Mouse (Mus musculus) limb, embryonic 11.5 days (tissue): ENCODE measurements around the gene Pcbp1. TPM values are rescaled to one million over a fixed set of nuclear protein-coding genes. Genes with fewer than 3 reads are reported as not detected.

Experiments used
- ATAC-seq: fragments of 200-750 bp; cut with Nextera tagmentation; 2 replicates; pipeline ENCODE4 v1.8.0; 2017; ENCODE audit warnings: low read depth; ENCODE audit not compliant: insufficient number of reproducible peaks, low FRiP score, low TSS enrichment
- DNase-seq: peaks from one replicate; pipeline ENCODE4 v3.0.0-alpha.2; 2015; ENCODE audit warnings: low spot score
- H3K27ac ChIP-seq: fragments of 300-500 bp; sonication (generic); replicated peaks from 2 replicates; pipeline ENCODE4 v1.5.1; 2014; ENCODE audit warnings: low read depth, mild to moderate bottlenecking, low read length
- H3K27me3 ChIP-seq: fragments of 300-500 bp; sonication (generic); 2 replicates; pipeline ENCODE4 v1.6.1; 2014; ENCODE audit warnings: mild to moderate bottlenecking, low read length, mixed read lengths; ENCODE audit not compliant: control insufficient read depth, insufficient read depth
- H3K36me3 ChIP-seq: fragments of 300-500 bp; sonication (generic); 2 replicates; pipeline ENCODE4 v1.6.1; 2014; ENCODE audit warnings: mild to moderate bottlenecking, low read length, moderate library complexity, mixed read lengths; ENCODE audit not compliant: control insufficient read depth, insufficient read depth
- H3K4me1 ChIP-seq: fragments of 300-500 bp; sonication (generic); 2 replicates; pipeline ENCODE4 v1.6.1; 2014; ENCODE audit warnings: low read length, mixed read lengths; ENCODE audit not compliant: control insufficient read depth, insufficient read depth
- H3K4me2 ChIP-seq: fragments of 300-500 bp; sonication (generic); 2 replicates; pipeline ENCODE4 v1.6.1; 2014; ENCODE audit warnings: low read depth, mild to moderate bottlenecking, moderate library complexity; ENCODE audit not compliant: severe bottlenecking
- H3K4me3 ChIP-seq: fragments of 300-500 bp; sonication (generic); 2 replicates; pipeline ENCODE4 v1.5.1; 2014; ENCODE audit warnings: low read depth, low read length
- H3K9ac ChIP-seq: fragments of 300-500 bp; sonication (generic); 2 replicates; pipeline ENCODE4 v1.6.1; 2014; ENCODE audit warnings: mild to moderate bottlenecking, low read length
- H3K9me3 ChIP-seq: fragments of 300-500 bp; sonication (generic); 2 replicates; pipeline ENCODE4 v1.6.1; 2016; ENCODE audit warnings: low read length; ENCODE audit not compliant: control insufficient read depth
- WGBS: fragments of 180-500 bp; shearing (Covaris S2); extraction: QIAGEN DNeasy Blood & Tissue Kit; methylation state at CpG from one replicate; pipeline ENCODE4 v1.1.7; 2014; 5-methylcytosine and 5-hydroxymethylcytosine counted together
- polyA plus RNA-seq: library from polyadenylated mRNA; unstranded; fragments of >200 nt; fragmentation: Nextera tagmentation; extraction: Ambion mirVana; gene quantifications from 2 replicates; pipeline ENCODE4 v1.2.1, GENCODE M21; 2014

Gene Pcbp1
- polyA plus RNA-seq, 1 experiment from 2014 or later = 499 TPM

- ATAC-seq = no peak
- H3K36me3 ChIP-seq = 0 out of 2 replicates have a peak, but pooled peaks cover 2% of the 10 kb centered on the region
- H3K4me2 ChIP-seq = no peak overlapping the region
- WGBS = 65% methylated on average over 3 of the region's 3 CpGs
- no peak for DNase-seq
- no peaks in the 10 kb centered on the region for H3K27me3 ChIP-seq
- no peaks in the 10 kb centered on the region for H3K4me1 ChIP-seq
- H3K9ac ChIP-seq = no peak overlapping the region
- H3K27ac ChIP-seq = no peak overlapping the region
- no peaks in the 10 kb centered on the region for H3K9me3 ChIP-seq
- H3K4me3 ChIP-seq = no peak overlapping the region
These were observed 6.3 kb downstream of the Pcbp1 start for GRCm38 (mm10) chr6:86519767-86520345.

GRCm38 (mm10) chr6:86516021-86516420 is 10.1 kb downstream of the Pcbp1 start:
- WGBS = 79% methylated on average over 1 of the region's 1 CpGs
- ATAC-seq = no peak
- Histone ChIP-seq H3K36me3 (0 out of 2 replicates have a peak, but pooled peaks cover 1% of the 10 kb centered on the region), H3K27me3 (no peaks in the 10 kb centered on the region), H3K27ac (no peak overlapping the region), H3K4me2 (no peak overlapping the region), H3K4me3 (no peak overlapping the region), H3K9ac (no peak overlapping the region), H3K4me1 (no peaks in the 10 kb centered on the region), H3K9me3 (no peaks in the 10 kb centered on the region)
- DNase-seq = no peak

- DNase-seq = no peak
- WGBS = 93% methylated on average over 4 of the region's 4 CpGs
These were observed 12.8 kb downstream of the Pcbp1 start for GRCm38 (mm10) chr6:86513296-86513695.

GRCm38 (mm10) chr6:86510979-86511378 is 15.1 kb downstream of the Pcbp1 start:
- DNase-seq (no peak), ATAC-seq (no peak)
- no peaks in the 10 kb centered on the region for H3K36me3 ChIP-seq
- no peaks in the 10 kb centered on the region for H3K27me3 ChIP-seq
- no peaks in the 10 kb centered on the region for H3K4me1 ChIP-seq
- H3K9ac ChIP-seq = no peak overlapping the region
- no peak overlapping the region for H3K4me2 ChIP-seq
- no peaks in the 10 kb centered on the region for H3K9me3 ChIP-seq
- WGBS = 78% methylated on average over 4 of the region's 4 CpGs
- H3K4me3 ChIP-seq = no peak overlapping the region
- no peak overlapping the region for H3K27ac ChIP-seq

More at GRCm38 (mm10) chr6:86513296-86513695, 12.8 kb downstream of the Pcbp1 start:
- no peak overlapping the region for H3K27ac ChIP-seq
- H3K36me3 ChIP-seq = no peaks in the 10 kb centered on the region
- no peak overlapping the region for H3K4me2 ChIP-seq
- H3K9ac ChIP-seq = no peak overlapping the region
- no peak overlapping the region for H3K4me3 ChIP-seq
- no peaks in the 10 kb centered on the region for H3K4me1 ChIP-seq
- no peaks in the 10 kb centered on the region for H3K9me3 ChIP-seq
- no peak for ATAC-seq
- no peaks in the 10 kb centered on the region for H3K27me3 ChIP-seq

- Histone ChIP-seq H3K9me3 (no peaks in the 10 kb centered on the region), H3K9ac (no peak overlapping the region), H3K36me3 (no peaks in the 10 kb centered on the region), H3K4me2 (no peak overlapping the region), H3K27ac (no peak overlapping the region), H3K27me3 (no peaks in the 10 kb centered on the region), H3K4me1 (no peaks in the 10 kb centered on the region), H3K4me3 (no peak overlapping the region)
- 75% methylated on average over 3 of the region's 3 CpGs for WGBS
- ATAC-seq (no peak), DNase-seq (no peak)
These were observed 16.3 kb downstream of the Pcbp1 start for GRCm38 (mm10) chr6:86509866-86510200.

- 86% methylated on average over 4 of the region's 4 CpGs for WGBS
- Histone ChIP-seq H3K9me3 (no peaks in the 10 kb centered on the region), H3K27ac (no peak overlapping the region), H3K9ac (no peak overlapping the region), H3K4me3 (no peak overlapping the region), H3K4me2 (no peak overlapping the region), H3K36me3 (no peaks in the 10 kb centered on the region), H3K4me1 (no peaks in the 10 kb centered on the region), H3K27me3 (no peaks in the 10 kb centered on the region)
- no peak for DNase-seq
- ATAC-seq = no peak
These were observed 16.8 kb downstream of the Pcbp1 start for GRCm38 (mm10) chr6:86509194-86509865.

GRCm38 (mm10) chr6:86508736-86509135 is 17.4 kb downstream of the Pcbp1 start:
- Histone ChIP-seq H3K4me1 (no peaks in the 10 kb centered on the region), H3K9ac (no peak overlapping the region), H3K27me3 (no peaks in the 10 kb centered on the region), H3K9me3 (no peaks in the 10 kb centered on the region), H3K27ac (no peak overlapping the region), H3K4me3 (no peak overlapping the region), H3K4me2 (no peak overlapping the region), H3K36me3 (no peaks in the 10 kb centered on the region)
- ATAC-seq (no peak), DNase-seq (no peak)
- 77% methylated on average over 3 of the region's 3 CpGs for WGBS

- Histone ChIP-seq H3K4me1 (no peaks in the 10 kb centered on the region), H3K4me2 (no peak overlapping the region), H3K9me3 (no peaks in the 10 kb centered on the region), H3K27ac (no peak overlapping the region), H3K27me3 (no peaks in the 10 kb centered on the region), H3K4me3 (no peak overlapping the region), H3K36me3 (no peaks in the 10 kb centered on the region), H3K9ac (no peak overlapping the region)
- ATAC-seq (no peak), DNase-seq (no peak)
These were observed 19.0 kb downstream of the Pcbp1 start for GRCm38 (mm10) chr6:86507116-86507515.

GRCm38 (mm10) chr6:86506309-86506708 is 19.8 kb downstream of the Pcbp1 start:
- no peaks in the 10 kb centered on the region for H3K36me3 ChIP-seq
- no peak overlapping the region for H3K4me2 ChIP-seq
- H3K4me3 ChIP-seq = no peak overlapping the region
- no peak overlapping the region for H3K9ac ChIP-seq
- 86% methylated on average over 3 of the region's 3 CpGs for WGBS
- no peak overlapping the region for H3K27ac ChIP-seq
- no peaks in the 10 kb centered on the region for H3K9me3 ChIP-seq
- ATAC-seq (no peak), DNase-seq (no peak)
- no peaks in the 10 kb centered on the region for H3K4me1 ChIP-seq
- H3K27me3 ChIP-seq = no peaks in the 10 kb centered on the region
